Comparison of ENCODE assay signal across 26 mouse cellular contexts in the genomic region with DNA sequence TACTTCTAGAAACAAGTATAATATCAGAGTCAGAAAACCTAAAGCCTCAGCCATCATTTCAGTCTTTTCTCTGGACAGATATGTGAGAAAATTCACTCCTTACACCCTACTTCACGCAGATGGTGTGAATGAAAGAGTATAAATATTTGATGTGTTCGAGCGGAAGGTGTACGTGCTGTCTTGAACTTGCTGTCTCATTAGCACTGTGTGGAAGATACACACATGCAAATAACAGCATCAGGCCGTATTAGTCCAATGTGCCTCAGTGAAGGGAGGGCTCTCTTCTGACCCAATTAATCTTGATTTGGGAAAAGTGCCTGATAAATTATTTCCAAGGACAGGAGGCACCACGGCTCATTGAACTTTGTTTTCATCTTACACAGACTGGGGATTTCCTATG.
"Had no signal": no experiment of that assay in that cellular context is flagged by ENCODE, and none has a peak within 500 bp of the region (broad histone marks: within the 10 kb centered on the region; RNA-seq: fewer than 3 reads in every experiment).

No protein-coding gene starts in this region.

- H3K4me3 ChIP-seq: gastrocnemius, adult 2 months; heart, embryonic 10.5 days; heart, embryonic 12.5 days; hindbrain, embryonic 10.5 days; hindbrain, embryonic 13.5 days; hindbrain, embryonic 15.5 days; intestine, embryonic 15.5 days; layer of hippocampus, adult 2 months; limb, embryonic 13.5 days; limb, embryonic 15.5 days; liver, embryonic 12.5 days had no signal

- H3K36me3 ChIP-seq: heart, embryonic 10.5 days; heart, embryonic 12.5 days; hindbrain, embryonic 10.5 days; hindbrain, embryonic 13.5 days; hindbrain, embryonic 15.5 days; intestine, embryonic 15.5 days; limb, embryonic 13.5 days; limb, embryonic 15.5 days; liver, embryonic 12.5 days had no signal

- H3K27ac ChIP-seq: gastrocnemius, adult 2 months; heart, embryonic 10.5 days; hindbrain, embryonic 10.5 days; hindbrain, embryonic 13.5 days; hindbrain, embryonic 15.5 days; intestine, embryonic 15.5 days; layer of hippocampus, adult 2 months; limb, embryonic 13.5 days; limb, embryonic 15.5 days; liver, embryonic 12.5 days; liver, embryonic 14.5 days had no signal

- H3K4me1 ChIP-seq: heart, embryonic 10.5 days; heart, embryonic 12.5 days; hindbrain, embryonic 10.5 days; hindbrain, embryonic 13.5 days; hindbrain, embryonic 15.5 days; intestine, embryonic 15.5 days; limb, embryonic 13.5 days; limb, embryonic 15.5 days; liver, embryonic 12.5 days had no signal

- H3K9me3 ChIP-seq: heart, embryonic 10.5 days; heart, embryonic 12.5 days; hindbrain, embryonic 10.5 days; hindbrain, embryonic 13.5 days; hindbrain, embryonic 15.5 days; intestine, embryonic 15.5 days; limb, embryonic 13.5 days; limb, embryonic 15.5 days; liver, embryonic 12.5 days had no signal

- H3K27me3 ChIP-seq: heart, embryonic 12.5 days; hindbrain, embryonic 13.5 days; hindbrain, embryonic 15.5 days; intestine, embryonic 15.5 days; limb, embryonic 13.5 days; limb, embryonic 15.5 days; liver, embryonic 12.5 days had no signal

- H3K4me2 ChIP-seq: heart, embryonic 12.5 days; hindbrain, embryonic 13.5 days; hindbrain, embryonic 15.5 days; intestine, embryonic 15.5 days; limb, embryonic 13.5 days; limb, embryonic 15.5 days; liver, embryonic 12.5 days had no signal

- H3K9ac ChIP-seq: heart, embryonic 12.5 days; hindbrain, embryonic 13.5 days; hindbrain, embryonic 15.5 days; intestine, embryonic 15.5 days; limb, embryonic 13.5 days; limb, embryonic 15.5 days; liver, embryonic 12.5 days; liver, embryonic 14.5 days had no signal

- ATAC-seq: inflammation-experienced regulatory T-cells, adult 6 months; intestine, embryonic 15.5 days; intestine, postnatal 0 days; liver, embryonic 12.5 days had no signal

- DNase-seq: gastrocnemius, adult 2 months; gastrocnemius, postnatal 10 days; gastrocnemius, postnatal 25 days; heart, adult 18-20 months; heart, postnatal 10 days; heart, postnatal 4 days; kidney, adult 2 months; kidney, adult 9 months; kidney, postnatal 10 days; kidney, postnatal 25 days; kidney, postnatal 4 days; layer of hippocampus, postnatal 36 days; left cerebral cortex, postnatal 4 days had no signal
